Mouse (Mus musculus) hindbrain, embryonic 13.5 days (tissue): ENCODE results near the gene Abcg5. TPM values are rescaled to one million over a fixed set of nuclear protein-coding genes. Genes with fewer than 3 reads are reported as not detected.

Experiments used
- ATAC-seq: fragments of 200-750 bp; cut with Nextera tagmentation; 2 replicates; pipeline ENCODE4 v1.8.0; 2017; ENCODE audit warnings: moderate TSS enrichment; ENCODE audit not compliant: low FRiP score
- H3K27ac ChIP-seq: fragments of 300-500 bp; sonication (generic); 2 replicates; pipeline ENCODE4 v1.5.1; 2015; ENCODE audit warnings: inconsistent platforms, mild to moderate bottlenecking, moderate library complexity
- H3K27me3 ChIP-seq: fragments of 300-500 bp; sonication (generic); 2 replicates; pipeline ENCODE4 v1.6.1; 2015; ENCODE audit warnings: mild to moderate bottlenecking, inconsistent platforms
- H3K36me3 ChIP-seq: fragments of 300-500 bp; sonication (generic); 2 replicates; pipeline ENCODE4 v1.6.1; 2015; ENCODE audit warnings: mild to moderate bottlenecking, inconsistent platforms
- H3K4me1 ChIP-seq: fragments of 300-500 bp; sonication (generic); replicated peaks from 2 replicates; pipeline ENCODE4 v1.6.1; 2015; ENCODE audit warnings: inconsistent platforms
- H3K4me2 ChIP-seq: fragments of 300-500 bp; sonication (generic); 2 replicates; pipeline ENCODE4 v1.6.1; 2015; ENCODE audit warnings: inconsistent platforms, mild to moderate bottlenecking, moderate library complexity
- H3K4me3 ChIP-seq: fragments of 300-500 bp; sonication (generic); 2 replicates; pipeline ENCODE4 v1.5.1; 2015; ENCODE audit warnings: mild to moderate bottlenecking, inconsistent platforms
- H3K9ac ChIP-seq: fragments of 300-500 bp; sonication (generic); 2 replicates; pipeline ENCODE4 v1.6.1; 2015; ENCODE audit warnings: mild to moderate bottlenecking, inconsistent platforms
- H3K9me3 ChIP-seq: fragments of 300-500 bp; sonication (generic); 2 replicates; pipeline ENCODE4 v1.6.1; 2016; ENCODE audit warnings: inconsistent platforms
- whole genome bisulfite sequencing: fragments of 180-500 bp; shearing (Covaris S2); methylation state at CpG from one replicate; pipeline ENCODE4 v1.1.7; 2015; 5-methylcytosine and 5-hydroxymethylcytosine counted together
- polyA plus RNA-seq: library from polyadenylated mRNA; unstranded; fragments of >200 nt; fragmentation: Nextera tagmentation; extraction: Ambion mirVana; gene quantifications from 2 replicates; pipeline ENCODE4 v1.2.1, GENCODE M21; 2015

Gene Abcg5
- polyA plus RNA-seq, 1 experiment from 2014 or later: 7.7 TPM

GRCm38 (mm10) chr17:84677595-84677994 lies 5.2 kb downstream of the Abcg5 start:
- WGBS: 94% methylated on average over 11 of the region's 11 CpGs
- no peak overlapping the region for H3K27ac ChIP-seq
- no peak overlapping the region for H3K4me2 ChIP-seq
- peaks cover 8% of the 10 kb centered on the region for H3K4me1 ChIP-seq
- peaks cover 35% of the 10 kb centered on the region for H3K27me3 ChIP-seq
- no peak overlapping the region for H3K4me3 ChIP-seq
- no peak overlapping the region for H3K9ac ChIP-seq
- no peak for ATAC-seq
- H3K9me3 ChIP-seq: no peaks in the 10 kb centered on the region
- no peaks in the 10 kb centered on the region for H3K36me3 ChIP-seq

GRCm38 (mm10) chr17:84675951-84676366 lies 6.9 kb downstream of the Abcg5 start, which contains the start of gene Abcg8:
TSS of gene Abcg8 (plus strand) at chr17:84676302.
- Histone ChIP-seq H3K4me1 (peaks cover 8% of the 10 kb centered on the region), H3K9me3 (no peaks in the 10 kb centered on the region), H3K9ac (peak within 1 kb of the TSS; percentile 63; the same call in 1 of the 2 replicates), H3K36me3 (no peaks in the 10 kb centered on the region), H3K4me3 (peak within 1 kb of the TSS; percentile 37), H3K4me2 (peak within 1 kb of the TSS; percentile 62), H3K27me3 (peaks cover 35% of the 10 kb centered on the region), H3K27ac (no peak within 1 kb of the TSS)
- WGBS: 1% methylated on average over 24 of the region's 24 CpGs
- 0 out of 2 replicates have a peak, but pooled peaks have one; percentile 7 for ATAC-seq

GRCm38 (mm10) chr17:84675204-84675603 lies 7.6 kb downstream of the Abcg5 start:
- no peak for ATAC-seq
- Histone ChIP-seq H3K4me2 (no peak overlapping the region), H3K36me3 (no peaks in the 10 kb centered on the region), H3K9ac (no peak overlapping the region), H3K4me3 (no peak overlapping the region), H3K9me3 (no peaks in the 10 kb centered on the region), H3K27me3 (peaks cover 35% of the 10 kb centered on the region), H3K4me1 (peaks cover 8% of the 10 kb centered on the region), H3K27ac (no peak overlapping the region)
- WGBS: 68% methylated on average over 4 of the region's 4 CpGs

DNA sequence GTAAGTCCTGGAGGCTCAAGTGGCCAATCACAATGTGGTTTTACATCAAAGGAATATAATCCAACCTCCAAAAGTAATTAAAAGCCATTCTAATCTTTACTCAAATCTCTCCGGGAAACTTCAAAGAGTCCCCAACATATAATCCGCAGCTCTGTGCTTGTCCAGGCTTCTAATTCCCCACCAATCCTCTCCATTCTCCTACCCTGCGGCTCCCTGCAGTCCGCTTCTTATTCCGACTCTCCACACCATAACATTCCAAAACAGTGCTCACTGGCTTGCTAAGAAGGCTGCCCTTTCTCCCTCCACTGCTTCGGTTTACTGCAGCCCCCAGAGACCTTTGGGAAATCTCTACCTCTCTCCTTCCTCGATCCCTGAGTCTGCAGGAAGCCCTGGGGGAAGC lies 8.8 kb downstream of the Abcg5 start:
- ATAC-seq: no peak
- Histone ChIP-seq H3K27me3 (peaks cover 35% of the 10 kb centered on the region), H3K9me3 (no peaks in the 10 kb centered on the region), H3K27ac (no peak overlapping the region), H3K4me2 (no peak overlapping the region), H3K4me3 (no peak overlapping the region), H3K9ac (no peak overlapping the region), H3K4me1 (peaks cover 8% of the 10 kb centered on the region), H3K36me3 (no peaks in the 10 kb centered on the region)
- whole genome bisulfite sequencing: 33% methylated on average over 7 of the region's 7 CpGs

DNA sequence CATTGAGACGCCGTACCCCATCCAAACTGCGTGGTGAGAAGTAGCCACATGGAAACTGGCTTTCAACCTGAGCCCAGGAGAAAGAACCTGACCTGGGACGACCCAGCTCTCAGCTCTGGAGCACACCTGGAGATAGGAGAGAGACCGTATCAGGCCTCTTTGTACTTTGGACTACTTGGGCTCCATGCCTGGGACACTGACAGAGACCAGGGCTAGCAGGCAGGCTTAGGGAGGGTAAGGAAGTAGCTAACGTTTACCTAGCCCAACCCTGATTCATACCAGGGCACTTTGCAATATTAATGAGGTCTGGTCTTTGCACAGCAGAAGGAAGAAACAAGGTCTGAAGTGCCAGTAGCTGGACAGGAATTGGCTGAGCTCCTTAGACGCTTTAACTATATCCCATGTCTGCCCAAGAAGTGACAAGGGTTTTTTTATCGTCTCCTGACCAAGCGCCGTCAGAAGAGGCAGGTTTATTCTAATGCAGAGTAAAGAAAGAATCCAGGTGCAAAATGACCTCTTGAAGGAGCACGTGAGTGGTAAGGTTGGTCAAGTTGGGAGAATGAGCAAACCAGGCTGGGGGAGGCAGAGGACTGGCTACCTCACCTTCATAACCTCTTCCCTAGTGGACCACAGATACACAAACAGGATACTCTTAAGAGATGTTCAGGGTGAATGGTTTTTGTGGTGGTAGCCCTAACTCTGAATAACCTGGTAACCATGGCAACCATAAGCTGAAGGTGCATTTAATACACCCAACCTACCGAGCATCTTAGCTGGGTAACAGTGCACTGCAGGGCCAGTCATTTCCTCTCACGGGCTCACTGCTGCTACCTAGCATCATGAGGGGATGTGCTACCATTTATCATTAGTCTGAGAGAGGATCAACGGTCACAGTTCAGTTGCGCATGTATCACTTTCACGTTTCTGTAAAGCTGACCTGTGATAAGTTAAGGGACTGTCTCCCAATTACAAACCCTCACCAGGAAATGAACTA lies 10.1 kb downstream of the Abcg5 start:
- WGBS: 77% methylated on average over 16 of the region's 16 CpGs
- Histone ChIP-seq H3K4me1 (peaks cover 8% of the 10 kb centered on the region), H3K4me2 (no peak overlapping the region), H3K36me3 (no peaks in the 10 kb centered on the region), H3K4me3 (no peak overlapping the region), H3K9ac (no peak overlapping the region), H3K9me3 (no peaks in the 10 kb centered on the region), H3K27ac (no peak overlapping the region), H3K27me3 (peaks cover 36% of the 10 kb centered on the region)
- ATAC-seq: no peak

DNA sequence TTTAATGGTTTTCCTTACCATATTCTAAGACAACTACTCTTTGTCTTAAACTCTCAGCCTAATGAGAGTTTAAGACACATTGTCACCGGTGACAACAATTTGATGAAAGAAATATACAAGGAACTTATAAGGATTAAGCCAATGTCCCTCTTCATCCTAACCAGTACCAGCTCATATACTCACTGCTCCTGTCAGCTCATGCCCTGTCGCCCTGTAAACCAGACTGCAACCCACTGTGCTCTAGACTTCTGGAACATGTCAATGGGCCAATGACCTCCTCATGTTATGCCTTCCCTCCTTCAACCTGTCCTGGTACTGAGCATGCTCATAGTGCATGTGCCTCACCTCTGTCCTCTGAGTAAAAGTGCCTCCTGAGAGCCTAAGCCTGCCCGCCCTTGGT lies 15.0 kb downstream of the Abcg5 start:
- 96% methylated on average over 3 of the region's 3 CpGs for WGBS

GRCm38 (mm10) chr17:84665691-84666090 lies 17.1 kb downstream of the Abcg5 start:
- 46% methylated on average over 9 of the region's 9 CpGs for WGBS
- no peak overlapping the region for H3K4me2 ChIP-seq
- no peak for ATAC-seq
- no peaks in the 10 kb centered on the region for H3K9me3 ChIP-seq
- peaks cover 5% of the 10 kb centered on the region; the same call in 1 of the 2 replicates for H3K4me1 ChIP-seq
- no peak overlapping the region for H3K4me3 ChIP-seq
- no peak overlapping the region for H3K9ac ChIP-seq
- no peaks in the 10 kb centered on the region for H3K36me3 ChIP-seq
- H3K27me3 ChIP-seq: 0 out of 2 replicates have a peak, but pooled peaks cover 3% of the 10 kb centered on the region
- H3K27ac ChIP-seq: no peak overlapping the region

More for the DNA sequence above, 15.0 kb downstream of the Abcg5 start:
- Histone ChIP-seq H3K4me3 (no peak overlapping the region), H3K27me3 (0 out of 2 replicates have a peak, but pooled peaks cover 3% of the 10 kb centered on the region), H3K9me3 (no peaks in the 10 kb centered on the region), H3K27ac (no peak overlapping the region), H3K4me2 (no peak overlapping the region), H3K4me1 (peaks cover 5% of the 10 kb centered on the region; the same call in 1 of the 2 replicates), H3K36me3 (no peaks in the 10 kb centered on the region), H3K9ac (no peak overlapping the region)
- ATAC-seq: no peak

DNA sequence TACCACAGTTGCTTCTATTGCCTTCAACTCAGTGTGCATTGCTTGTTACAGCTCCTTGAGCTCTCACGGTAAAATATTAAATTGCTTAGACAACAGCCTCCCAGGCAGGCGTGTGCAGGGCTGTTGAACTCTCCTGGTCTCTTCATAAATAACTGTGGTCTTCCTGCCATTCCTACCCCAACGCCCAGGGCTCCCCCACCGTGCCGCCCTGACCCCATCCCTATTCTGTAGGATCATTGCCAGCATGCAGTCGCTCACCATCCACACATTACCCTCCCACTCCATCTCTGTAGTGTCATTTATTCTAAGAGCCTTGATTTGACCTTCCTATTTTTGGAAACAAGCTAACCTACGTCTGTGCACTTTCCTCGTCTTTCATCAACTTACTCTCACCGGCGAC lies 17.8 kb downstream of the Abcg5 start:
- H3K27me3 ChIP-seq: 0 out of 2 replicates have a peak, but pooled peaks cover 3% of the 10 kb centered on the region
- 44% methylated on average over 10 of the region's 10 CpGs for WGBS
- ATAC-seq: no peak

DNA sequence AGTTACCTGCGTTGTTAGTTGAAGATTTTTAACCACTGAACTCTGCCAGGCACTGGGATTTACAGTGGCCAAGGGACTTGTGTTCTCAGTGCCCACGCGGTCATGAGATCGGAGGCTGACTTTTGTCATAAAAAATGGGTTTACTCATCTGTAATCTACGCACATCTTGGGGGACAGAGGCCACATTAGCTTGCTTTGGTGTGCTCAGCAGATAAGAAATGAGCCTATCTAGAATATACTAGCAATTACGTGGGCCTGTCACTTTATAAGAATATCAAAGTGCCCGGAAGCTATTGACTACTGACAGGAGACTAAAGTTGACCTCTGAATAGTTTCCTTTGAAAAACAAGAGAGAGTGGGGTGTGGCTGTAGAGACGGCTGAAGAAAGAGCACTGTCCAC lies 23.9 kb downstream of the Abcg5 start:
- no peak overlapping the region for H3K4me2 ChIP-seq
- H3K4me3 ChIP-seq: no peak overlapping the region
- H3K4me1 ChIP-seq: peaks cover 33% of the 10 kb centered on the region
- no peak overlapping the region for H3K27ac ChIP-seq
- H3K36me3 ChIP-seq: no peaks in the 10 kb centered on the region
- H3K27me3 ChIP-seq: no peaks in the 10 kb centered on the region
- ATAC-seq: no peak
- 66% methylated on average over 8 of the region's 8 CpGs for WGBS
- H3K9ac ChIP-seq: no peak overlapping the region
- H3K9me3 ChIP-seq: no peaks in the 10 kb centered on the region

More for the DNA sequence above, 17.8 kb downstream of the Abcg5 start:
- Histone ChIP-seq H3K9ac (no peak overlapping the region), H3K9me3 (no peaks in the 10 kb centered on the region), H3K4me3 (no peak overlapping the region), H3K4me1 (peaks cover 5% of the 10 kb centered on the region; the same call in 1 of the 2 replicates), H3K27ac (no peak overlapping the region), H3K36me3 (no peaks in the 10 kb centered on the region), H3K4me2 (no peak overlapping the region)

DNA sequence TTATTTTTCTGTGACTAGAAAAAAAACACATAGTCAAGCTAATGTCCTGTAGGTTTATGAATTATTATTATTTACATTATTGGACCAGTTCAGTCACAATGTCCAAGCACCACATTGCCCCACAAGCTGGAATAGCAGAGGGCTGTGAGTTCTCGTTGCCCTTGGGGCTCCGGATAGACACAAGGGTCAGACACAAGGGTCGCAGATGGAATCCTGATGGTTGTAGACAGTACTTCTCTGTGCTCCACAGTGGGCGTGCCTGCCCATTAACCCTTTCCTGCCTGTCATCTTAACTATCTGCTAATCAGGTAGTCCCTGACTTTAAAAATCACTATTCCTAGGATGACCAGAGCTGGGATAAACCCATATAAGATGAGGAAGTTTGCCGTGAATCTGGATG lies 24.6 kb downstream of the Abcg5 start:
- peaks cover 2% of the 10 kb centered on the region; the same call in 1 of the 2 replicates for H3K36me3 ChIP-seq
- WGBS: 34% methylated on average over 5 of the region's 5 CpGs
- no peak overlapping the region for H3K4me3 ChIP-seq
- H3K9ac ChIP-seq: no peak overlapping the region
- no peak overlapping the region for H3K27ac ChIP-seq
- peaks cover 33% of the 10 kb centered on the region for H3K4me1 ChIP-seq
- ATAC-seq: no peak
- H3K9me3 ChIP-seq: no peaks in the 10 kb centered on the region
- H3K4me2 ChIP-seq: no peak overlapping the region
- H3K27me3 ChIP-seq: no peaks in the 10 kb centered on the region

- ATAC-seq: no peak
- Histone ChIP-seq H3K4me3 (no peak overlapping the region), H3K36me3 (peaks cover 4% of the 10 kb centered on the region; the same call in 1 of the 2 replicates), H3K27me3 (no peaks in the 10 kb centered on the region), H3K27ac (peak overlapping the region; percentile 81; the same call in 1 of the 2 replicates), H3K9ac (no peak overlapping the region), H3K4me1 (peaks cover 33% of the 10 kb centered on the region), H3K4me2 (no peak overlapping the region), H3K9me3 (no peaks in the 10 kb centered on the region)
- 69% methylated on average over 7 of the region's 7 CpGs for WGBS
Measured at GRCm38 (mm10) chr17:84657782-84658181, 25.0 kb downstream of the Abcg5 start.

DNA sequence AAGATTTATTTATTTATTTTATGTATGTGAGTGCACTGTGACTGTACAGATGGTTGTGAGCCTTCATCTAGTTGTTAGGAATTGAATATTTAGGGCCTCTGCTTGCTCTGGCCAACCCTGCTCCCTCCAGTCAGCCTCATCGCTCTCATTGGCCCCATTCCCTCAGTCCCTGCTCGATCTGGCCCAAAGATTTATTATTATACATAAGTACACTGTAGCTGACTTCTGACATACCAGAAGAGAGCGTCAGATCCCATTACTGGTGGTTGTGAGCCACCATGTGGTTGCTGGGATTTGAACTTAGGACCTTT lies 25.4 kb downstream of the Abcg5 start:
- ATAC-seq: peak; percentile 57; the same call in 1 of the 2 replicates
- no peak overlapping the region for H3K9ac ChIP-seq
- H3K9me3 ChIP-seq: no peaks in the 10 kb centered on the region
- H3K36me3 ChIP-seq: peaks cover 4% of the 10 kb centered on the region; the same call in 1 of the 2 replicates
- no peaks in the 10 kb centered on the region for H3K27me3 ChIP-seq
- 63% methylated on average over 3 of the region's 3 CpGs for WGBS
- H3K4me1 ChIP-seq: peaks cover 33% of the 10 kb centered on the region
- H3K4me2 ChIP-seq: no peak overlapping the region
- H3K4me3 ChIP-seq: no peak overlapping the region
- H3K27ac ChIP-seq: peak overlapping the region; percentile 81; the same call in 1 of the 2 replicates
